Mouse (Mus musculus) MEL (cell line): ENCODE results near the gene Kctd14.

ENCODE experiments used
- CTCF ChIP-seq, 3 experiments: IDR thresholded peaks in 2 of 3; conservative IDR thresholded peaks in 1 of 3; 2 replicates each; pipeline ENCODE4 v1.5.1; 2011 to 2012; ENCODE audit warnings: low read length in 3 of 3, low read depth in 2 of 3, mild to moderate bottlenecking in 2 of 3, improper control_type of control experiment in 1 of 3, inconsistent platforms in 1 of 3, mixed read lengths in 1 of 3, moderate library complexity in 1 of 3; ENCODE audit not compliant: control insufficient read depth in 1 of 3, insufficient read depth in 1 of 3, poor library complexity in 1 of 3, severe bottlenecking in 1 of 3
- EP300 ChIP-seq, 2 experiments: IDR thresholded peaks; 2 replicates each; pipeline ENCODE4 v1.6.1; 2011; ENCODE audit warnings: improper control_type of control experiment in 2 of 2, low read length in 2 of 2, low read depth in 1 of 2, mild to moderate bottlenecking in 1 of 2
- GATA1 ChIP-seq: IDR thresholded peaks from 2 replicates; pipeline ENCODE4 v1.6.1; 2011; ENCODE audit warnings: low read depth, low read length, improper control_type of control experiment
- MAX ChIP-seq: IDR thresholded peaks from 2 replicates; pipeline ENCODE4 v1.6.1; 2011; ENCODE audit warnings: low read length, improper control_type of control experiment
- TAL1 ChIP-seq: IDR thresholded peaks from 2 replicates; pipeline ENCODE4 v1.6.1; 2012; ENCODE audit warnings: mild to moderate bottlenecking, inconsistent platforms, low read length, moderate library complexity, mixed read lengths
- TBP ChIP-seq: IDR thresholded peaks from 2 replicates; pipeline ENCODE4 v1.8.0; 2011; ENCODE audit warnings: low read depth, low read length, improper control_type of control experiment
- USF1 ChIP-seq: IDR thresholded peaks from 2 replicates; pipeline ENCODE4 v1.6.1; 2014; ENCODE audit warnings: low read depth, mild to moderate bottlenecking, inconsistent platforms, low read length, improper control_type of control experiment, moderate library complexity

- TF ChIP-seq CTCF (IDR thresholded peaks at IDR 0.05 in 2 of 3, conservative IDR thresholded peaks at IDR 0.05 in 1 of 3; ENCODE audit: control insufficient read depth in 1 of 3, insufficient read depth in 1 of 3, low read depth in 2 of 3, low read length in 3 of 3, poor library complexity in 1 of 3, severe bottlenecking in 1 of 3) (no peak), GATA1 (no peak), TAL1 (no peak), EP300 (IDR thresholded peaks at IDR 0.05; ENCODE audit: low read depth in 1 of 2, low read length in 2 of 2) (no peak), MAX (no peak), USF1 (no peak), TBP (no peak)
Observed at GRCm38 (mm10) chr7:97416473-97416872, 34.6 kb upstream of the Kctd14 start.
